Mouse (Mus musculus): ENCODE measurements at regions not wholly inside any gene's neighbourhood (a gene's known extent, or its start where the extent isn't known, plus 50 kb on each side); places are given as distances from the start of the nearest gene placed in this dataset.

DNA sequence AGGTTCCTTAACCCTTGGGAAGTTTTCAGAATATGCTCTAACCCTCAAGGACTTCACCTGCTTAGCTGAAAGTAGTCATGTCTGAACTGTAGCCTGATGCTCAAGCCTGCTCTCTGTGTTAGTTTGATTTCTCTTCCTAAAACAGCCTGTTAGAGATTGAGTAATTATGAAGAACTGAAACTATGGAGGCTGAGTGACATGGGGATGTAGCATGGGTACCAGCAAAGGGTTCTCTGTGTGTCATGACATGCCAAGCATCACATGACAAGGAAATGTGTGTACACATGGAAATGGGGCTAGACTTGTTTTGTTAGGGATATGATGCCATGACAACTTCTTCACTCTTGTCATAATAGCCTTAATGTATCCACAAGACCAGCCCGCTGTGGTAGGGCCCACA is 412.2 kb downstream of the Etnk1 start:
- WGBS = 85% methylated on average over 1 of the region's 1 CpGs
- Histone ChIP-seq H3K4me2 (ENCODE audit: low read depth, low read length) (no peak overlapping the region), H3K4me3 (ENCODE audit: low read depth, low read length) (no peak overlapping the region), H3K9me3 (replicated peaks; ENCODE audit: control insufficient read depth, low read length) (no peaks in the 10 kb centered on the region), H3K4me1 (ENCODE audit: control insufficient read depth, insufficient read depth, low read length) (no peaks in the 10 kb centered on the region), H3K36me3 (replicated peaks; ENCODE audit: control insufficient read depth, insufficient read depth, low read depth, low read length) (no peaks in the 10 kb centered on the region), H3K27me3 (ENCODE audit: control insufficient read depth, insufficient read depth, low read length) (no peaks in the 10 kb centered on the region), H3K9ac (replicated peaks; ENCODE audit: low read length) (no peak overlapping the region), H3K27ac (replicated peaks; ENCODE audit: low read depth, low read length) (no peak overlapping the region)
- ATAC-seq (replicated peaks; ENCODE audit: insufficient number of reproducible peaks, low FRiP score, low TSS enrichment, low read depth) (no peak), DNase-seq (ENCODE audit: low spot score) (no peak)

DNA sequence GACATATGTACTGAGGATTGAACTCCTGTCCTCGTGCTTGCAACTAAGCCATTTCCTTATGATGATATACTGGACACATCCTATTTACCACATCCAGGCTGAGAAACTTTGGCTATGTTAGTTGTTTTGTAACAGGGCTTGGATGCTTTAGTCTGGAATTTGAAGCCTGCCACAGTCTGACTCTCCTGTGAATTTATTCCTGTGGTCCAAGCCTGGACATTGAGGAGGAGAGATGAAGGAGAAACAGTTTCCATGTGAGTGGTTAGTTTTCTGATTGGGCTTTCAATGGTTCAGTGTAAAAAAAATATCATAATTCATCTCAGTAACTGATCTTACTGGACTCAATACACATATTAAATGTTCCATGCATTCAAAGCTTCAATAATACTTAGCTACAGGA is 422.6 kb downstream of the Etnk1 start:
- H3K9ac ChIP-seq (replicated peaks; ENCODE audit: low read length) = no peak overlapping the region
- no peaks in the 10 kb centered on the region for H3K27me3 ChIP-seq (ENCODE audit: control insufficient read depth, insufficient read depth, low read length)
- no peaks in the 10 kb centered on the region for H3K9me3 ChIP-seq (replicated peaks; ENCODE audit: control insufficient read depth, low read length)
- no peak for DNase-seq (ENCODE audit: low spot score)
- H3K36me3 ChIP-seq (replicated peaks; ENCODE audit: control insufficient read depth, insufficient read depth, low read depth, low read length) = no peaks in the 10 kb centered on the region
- no peaks in the 10 kb centered on the region for H3K4me1 ChIP-seq (ENCODE audit: control insufficient read depth, insufficient read depth, low read length)
- no peak overlapping the region for H3K27ac ChIP-seq (replicated peaks; ENCODE audit: low read depth, low read length)
- H3K4me2 ChIP-seq (ENCODE audit: low read depth, low read length) = no peak overlapping the region
- no peak for ATAC-seq (replicated peaks; ENCODE audit: insufficient number of reproducible peaks, low FRiP score, low TSS enrichment, low read depth)
- 64% methylated on average over 1 of the region's 1 CpGs for WGBS
- no peak overlapping the region for H3K4me3 ChIP-seq (ENCODE audit: low read depth, low read length)

DNA sequence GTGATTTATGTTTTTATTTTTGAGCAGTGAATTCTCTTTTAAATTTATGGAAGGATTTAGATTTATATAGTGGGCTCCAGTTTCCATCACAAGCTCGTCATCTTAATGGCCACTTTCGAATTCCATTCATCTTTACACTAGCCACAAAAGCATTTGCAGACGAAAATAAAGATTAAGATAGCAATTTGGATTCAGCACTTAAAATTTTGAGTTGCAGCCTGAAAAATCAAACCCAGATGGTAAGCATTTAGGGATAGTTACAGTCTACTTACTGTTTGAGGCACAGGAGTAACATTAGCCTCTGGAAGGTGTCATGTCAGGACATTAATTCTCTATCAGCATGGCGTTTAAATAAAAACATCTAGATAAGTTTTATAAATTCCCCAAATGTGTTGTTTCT is 423.2 kb downstream of the Etnk1 start:
- H3K9ac ChIP-seq (replicated peaks; ENCODE audit: low read length) = no peak overlapping the region
- ATAC-seq (replicated peaks; ENCODE audit: insufficient number of reproducible peaks, low FRiP score, low TSS enrichment, low read depth) (no peak), DNase-seq (ENCODE audit: low spot score) (peak; percentile 57)
- H3K27me3 ChIP-seq (ENCODE audit: control insufficient read depth, insufficient read depth, low read length) = no peaks in the 10 kb centered on the region
- no peaks in the 10 kb centered on the region for H3K4me1 ChIP-seq (ENCODE audit: control insufficient read depth, insufficient read depth, low read length)
- no peak overlapping the region for H3K27ac ChIP-seq (replicated peaks; ENCODE audit: low read depth, low read length)
- H3K36me3 ChIP-seq (replicated peaks; ENCODE audit: control insufficient read depth, insufficient read depth, low read depth, low read length) = no peaks in the 10 kb centered on the region
- no peak overlapping the region for H3K4me3 ChIP-seq (ENCODE audit: low read depth, low read length)
- 50% methylated on average over 4 of the region's 4 CpGs for WGBS
- H3K4me2 ChIP-seq (ENCODE audit: low read depth, low read length) = no peak overlapping the region
- H3K9me3 ChIP-seq (replicated peaks; ENCODE audit: control insufficient read depth, low read length) = no peaks in the 10 kb centered on the region

DNA sequence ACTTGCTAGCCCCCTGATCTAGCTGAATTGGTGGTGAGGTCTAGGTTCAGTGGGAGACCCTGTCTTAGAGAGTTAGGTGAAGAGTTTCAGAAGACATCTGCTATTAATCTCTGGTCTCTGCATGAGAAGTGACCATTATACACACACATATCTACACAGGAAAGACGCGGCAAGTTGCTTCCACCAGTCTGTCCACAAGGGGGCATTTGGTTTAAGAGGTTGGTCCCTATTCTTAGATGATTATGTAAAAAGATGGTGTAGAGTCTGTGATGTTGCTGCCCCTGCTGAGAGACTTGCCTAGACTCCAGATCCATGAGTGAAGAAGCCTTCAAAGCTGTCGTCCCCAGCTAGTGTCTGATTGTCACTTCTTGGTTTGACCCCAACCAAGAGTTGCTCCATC is 425.5 kb downstream of the Etnk1 start:
- H3K9ac ChIP-seq (replicated peaks; ENCODE audit: low read length) = no peak overlapping the region
- H3K27ac ChIP-seq (replicated peaks; ENCODE audit: low read depth, low read length) = no peak overlapping the region
- ATAC-seq (replicated peaks; ENCODE audit: insufficient number of reproducible peaks, low FRiP score, low TSS enrichment, low read depth) (no peak), DNase-seq (ENCODE audit: low spot score) (no peak)
- H3K9me3 ChIP-seq (replicated peaks; ENCODE audit: control insufficient read depth, low read length) = no peaks in the 10 kb centered on the region
- 89% methylated on average over 3 of the region's 3 CpGs for WGBS
- H3K4me3 ChIP-seq (ENCODE audit: low read depth, low read length) = no peak overlapping the region
- no peaks in the 10 kb centered on the region for H3K4me1 ChIP-seq (ENCODE audit: control insufficient read depth, insufficient read depth, low read length)
- H3K36me3 ChIP-seq (replicated peaks; ENCODE audit: control insufficient read depth, insufficient read depth, low read depth, low read length) = no peaks in the 10 kb centered on the region
- no peak overlapping the region for H3K4me2 ChIP-seq (ENCODE audit: low read depth, low read length)
- no peaks in the 10 kb centered on the region for H3K27me3 ChIP-seq (ENCODE audit: control insufficient read depth, insufficient read depth, low read length)

DNA sequence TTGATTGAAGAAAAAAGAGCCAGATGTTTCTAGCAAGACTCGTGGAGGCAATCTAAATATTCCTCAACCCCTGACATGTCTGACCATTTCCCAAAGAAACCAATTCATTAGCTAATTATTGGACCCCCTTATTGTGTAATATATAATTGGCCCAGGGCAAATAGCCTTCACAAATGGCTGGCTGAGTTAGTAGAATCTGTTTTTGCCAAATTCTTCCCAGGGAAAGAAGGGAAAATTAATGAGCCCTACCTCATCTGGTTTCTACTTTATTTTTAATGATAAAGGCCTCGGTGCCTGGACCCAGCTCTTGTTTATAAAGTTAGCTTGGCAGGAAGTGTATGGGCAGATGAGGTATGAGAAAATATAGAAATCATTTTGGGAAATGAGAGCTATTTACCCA is 428.5 kb downstream of the Etnk1 start:
- DNase-seq (ENCODE audit: low spot score) = no peak
- H3K27me3 ChIP-seq (ENCODE audit: control insufficient read depth, insufficient read depth, low read length) = no peaks in the 10 kb centered on the region
- H3K9ac ChIP-seq (replicated peaks; ENCODE audit: low read length) = no peak overlapping the region
- H3K4me1 ChIP-seq (ENCODE audit: control insufficient read depth, insufficient read depth, low read length) = no peaks in the 10 kb centered on the region
- H3K4me2 ChIP-seq (ENCODE audit: low read depth, low read length) = no peak overlapping the region
- ATAC-seq (replicated peaks; ENCODE audit: insufficient number of reproducible peaks, low FRiP score, low TSS enrichment, low read depth) = no peak
- H3K9me3 ChIP-seq (replicated peaks; ENCODE audit: control insufficient read depth, low read length) = no peaks in the 10 kb centered on the region
- 57% methylated on average over 2 of the region's 2 CpGs for WGBS
- H3K27ac ChIP-seq (replicated peaks; ENCODE audit: low read depth, low read length) = no peak overlapping the region
- H3K36me3 ChIP-seq (replicated peaks; ENCODE audit: control insufficient read depth, insufficient read depth, low read depth, low read length) = no peaks in the 10 kb centered on the region
- no peak overlapping the region for H3K4me3 ChIP-seq (ENCODE audit: low read depth, low read length)

DNA sequence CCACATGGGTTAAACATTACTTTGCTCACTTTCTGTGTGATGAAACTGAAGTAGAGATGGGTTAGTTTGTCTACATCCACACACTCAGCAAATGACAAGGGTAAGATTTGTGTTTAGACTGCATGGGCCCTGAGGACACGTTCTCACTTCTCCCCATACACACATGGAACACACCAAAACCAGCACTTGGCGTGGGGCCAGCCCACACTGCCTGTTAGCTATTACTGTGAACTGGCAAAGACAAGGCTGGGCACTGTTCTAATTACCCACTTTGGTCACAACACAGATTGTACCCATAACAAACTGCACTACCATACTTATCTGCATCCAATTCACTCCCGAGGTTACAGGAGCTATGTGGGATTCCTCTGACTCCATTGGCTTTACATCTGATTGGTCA is 430.4 kb downstream of the Etnk1 start:
- H3K27me3 ChIP-seq (ENCODE audit: control insufficient read depth, insufficient read depth, low read length) = no peaks in the 10 kb centered on the region
- WGBS = 83% methylated on average over 3 of the region's 3 CpGs
- no peaks in the 10 kb centered on the region for H3K9me3 ChIP-seq (replicated peaks; ENCODE audit: control insufficient read depth, low read length)
- H3K4me2 ChIP-seq (ENCODE audit: low read depth, low read length) = no peak overlapping the region
- no peak for DNase-seq (ENCODE audit: low spot score)
- H3K27ac ChIP-seq (replicated peaks; ENCODE audit: low read depth, low read length) = no peak overlapping the region
- no peaks in the 10 kb centered on the region for H3K36me3 ChIP-seq (replicated peaks; ENCODE audit: control insufficient read depth, insufficient read depth, low read depth, low read length)
- ATAC-seq (replicated peaks; ENCODE audit: insufficient number of reproducible peaks, low FRiP score, low TSS enrichment, low read depth) = no peak; the same call in 1 of the 2 replicates
- H3K9ac ChIP-seq (replicated peaks; ENCODE audit: low read length) = no peak overlapping the region
- no peak overlapping the region for H3K4me3 ChIP-seq (ENCODE audit: low read depth, low read length)
- H3K4me1 ChIP-seq (ENCODE audit: control insufficient read depth, insufficient read depth, low read length) = no peaks in the 10 kb centered on the region

DNA sequence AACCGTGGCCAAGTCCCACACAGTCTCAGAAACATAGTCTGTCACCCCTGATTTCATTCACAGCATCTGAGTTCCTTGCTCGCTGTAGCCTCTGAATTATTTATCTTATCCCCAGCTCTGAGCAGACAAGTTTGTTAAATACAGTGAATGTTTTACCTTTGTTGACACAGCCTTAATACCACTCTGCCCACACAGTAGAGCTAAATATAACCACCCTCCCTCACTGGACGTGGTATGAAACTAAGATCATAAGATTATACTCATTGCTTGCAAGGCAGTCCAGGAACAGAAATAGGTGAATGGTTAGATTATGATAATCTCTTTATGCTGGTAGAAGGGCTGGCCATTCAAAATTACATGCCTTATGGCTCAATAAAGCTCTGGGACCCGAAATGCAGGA is 431.9 kb downstream of the Etnk1 start:
- no peak overlapping the region for H3K4me2 ChIP-seq (ENCODE audit: low read depth, low read length)
- no peak for DNase-seq (ENCODE audit: low spot score)
- H3K27me3 ChIP-seq (ENCODE audit: control insufficient read depth, insufficient read depth, low read length) = no peaks in the 10 kb centered on the region
- no peaks in the 10 kb centered on the region for H3K36me3 ChIP-seq (replicated peaks; ENCODE audit: control insufficient read depth, insufficient read depth, low read depth, low read length)
- ATAC-seq (replicated peaks; ENCODE audit: insufficient number of reproducible peaks, low FRiP score, low TSS enrichment, low read depth) = no peak
- H3K9ac ChIP-seq (replicated peaks; ENCODE audit: low read length) = no peak overlapping the region
- no peaks in the 10 kb centered on the region for H3K4me1 ChIP-seq (ENCODE audit: control insufficient read depth, insufficient read depth, low read length)
- no peak overlapping the region for H3K4me3 ChIP-seq (ENCODE audit: low read depth, low read length)
- no peaks in the 10 kb centered on the region for H3K9me3 ChIP-seq (replicated peaks; ENCODE audit: control insufficient read depth, low read length)
- WGBS = 83% methylated on average over 4 of the region's 4 CpGs
- no peak overlapping the region for H3K27ac ChIP-seq (replicated peaks; ENCODE audit: low read depth, low read length)

DNA sequence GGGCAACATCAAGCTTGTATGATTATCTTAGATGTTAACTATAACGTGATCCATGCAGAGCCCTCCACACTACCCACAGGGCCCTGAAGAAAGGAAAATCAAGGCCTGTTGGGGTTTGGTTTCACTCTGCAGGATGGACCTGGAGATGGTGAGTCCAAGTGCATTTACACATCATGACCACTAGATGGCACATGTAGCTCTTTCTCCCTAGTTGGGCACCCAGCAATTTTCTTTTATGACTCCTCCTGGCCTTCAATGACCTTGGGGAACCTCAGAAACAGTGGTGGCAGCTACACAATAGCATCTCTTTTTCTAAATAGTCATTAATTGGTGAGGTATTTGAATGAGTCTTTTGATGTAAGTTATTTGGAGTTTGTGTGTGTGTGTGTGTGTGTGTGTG is 442.1 kb downstream of the Etnk1 start:
- WGBS = 83% methylated on average over 1 of the region's 1 CpGs
- Histone ChIP-seq H3K9me3 (replicated peaks; ENCODE audit: control insufficient read depth, low read length) (no peaks in the 10 kb centered on the region), H3K9ac (replicated peaks; ENCODE audit: low read length) (no peak overlapping the region), H3K4me3 (ENCODE audit: low read depth, low read length) (no peak overlapping the region), H3K27ac (replicated peaks; ENCODE audit: low read depth, low read length) (no peak overlapping the region), H3K4me1 (ENCODE audit: control insufficient read depth, insufficient read depth, low read length) (no peaks in the 10 kb centered on the region), H3K36me3 (replicated peaks; ENCODE audit: control insufficient read depth, insufficient read depth, low read depth, low read length) (no peaks in the 10 kb centered on the region), H3K4me2 (ENCODE audit: low read depth, low read length) (no peak overlapping the region), H3K27me3 (ENCODE audit: control insufficient read depth, insufficient read depth, low read length) (no peaks in the 10 kb centered on the region)
- DNase-seq (ENCODE audit: low spot score) (peak; percentile 56), ATAC-seq (replicated peaks; ENCODE audit: insufficient number of reproducible peaks, low FRiP score, low TSS enrichment, low read depth) (no peak)

DNA sequence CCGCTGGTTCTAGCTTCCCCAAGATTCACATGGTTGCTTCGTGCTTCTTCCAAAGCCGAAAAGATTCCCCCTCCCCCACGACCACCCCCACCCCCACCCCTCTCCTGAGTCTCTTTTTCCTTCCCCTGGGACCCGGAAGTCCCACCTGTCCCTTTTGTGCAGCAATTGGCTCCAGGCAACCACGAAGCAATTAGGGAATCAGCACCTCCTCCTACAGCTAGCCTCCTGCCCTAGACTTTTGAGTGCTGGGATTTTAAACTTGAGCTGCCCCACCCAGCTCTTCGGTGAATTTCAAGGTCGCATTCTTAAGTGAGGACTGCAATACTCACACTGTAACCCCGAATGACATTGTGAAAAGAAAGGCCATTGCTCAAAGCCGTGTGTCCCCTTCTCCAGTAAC is 445.9 kb downstream of the Etnk1 start:
- Histone ChIP-seq H3K9me3 (replicated peaks; ENCODE audit: control insufficient read depth, low read length) (no peaks in the 10 kb centered on the region), H3K27me3 (ENCODE audit: control insufficient read depth, insufficient read depth, low read length) (no peaks in the 10 kb centered on the region), H3K4me1 (ENCODE audit: control insufficient read depth, insufficient read depth, low read length) (no peaks in the 10 kb centered on the region), H3K4me2 (ENCODE audit: low read depth, low read length) (no peak overlapping the region), H3K9ac (replicated peaks; ENCODE audit: low read length) (no peak overlapping the region), H3K27ac (replicated peaks; ENCODE audit: low read depth, low read length) (no peak overlapping the region), H3K36me3 (replicated peaks; ENCODE audit: control insufficient read depth, insufficient read depth, low read depth, low read length) (no peaks in the 10 kb centered on the region), H3K4me3 (ENCODE audit: low read depth, low read length) (no peak overlapping the region)
- 66% methylated on average over 10 of the region's 10 CpGs for WGBS
- ATAC-seq (replicated peaks; ENCODE audit: insufficient number of reproducible peaks, low FRiP score, low TSS enrichment, low read depth) (no peak), DNase-seq (ENCODE audit: low spot score) (no peak)

Data from embryonic facial prominence, embryonic 11.5 days (tissue).